ENCODE assay signal across 12 mouse cellular contexts in genomic region chr11:117694050-117694449, GRCm38 (mm10).
"Had no signal": no experiment of that assay in that cellular context is flagged by ENCODE, and none has a peak within 500 bp of the region (broad histone marks: within the 10 kb centered on the region; RNA-seq: fewer than 3 reads in every experiment).

No protein-coding gene starts in this region.

- H3K36me3 ChIP-seq: limb, embryonic 15.5 days; liver, embryonic 12.5 days; lung, embryonic 15.5 days; midbrain, embryonic 10.5 days had no signal

- H3K27me3 ChIP-seq: limb, embryonic 15.5 days; liver, embryonic 12.5 days; lung, embryonic 15.5 days had no signal

- ATAC-seq: liver, embryonic 12.5 days had no signal

- H3K4me3 ChIP-seq: limb, embryonic 15.5 days; liver, embryonic 12.5 days; lung, embryonic 15.5 days; midbrain, embryonic 10.5 days; myocyte had no signal

- H3K27ac ChIP-seq: limb, embryonic 15.5 days; liver, embryonic 12.5 days; lung, embryonic 15.5 days; midbrain, embryonic 10.5 days had no signal

- DNase-seq: kidney, postnatal 25 days; layer of hippocampus, adult 9-11 months; layer of hippocampus, postnatal 36 days; midbrain, embryonic 14.5 days; retina, postnatal 1 day; right cerebral cortex, postnatal 14 days; thymus, postnatal 36 days had no signal

- H3K9ac ChIP-seq: limb, embryonic 15.5 days; liver, embryonic 12.5 days; lung, embryonic 15.5 days had no signal

- H3K9me3 ChIP-seq: limb, embryonic 15.5 days; liver, embryonic 12.5 days; lung, embryonic 15.5 days; midbrain, embryonic 10.5 days had no signal

- H3K4me2 ChIP-seq: limb, embryonic 15.5 days; liver, embryonic 12.5 days; lung, embryonic 15.5 days had no signal
